Mouse (Mus musculus) kidney, postnatal 10 days (tissue): ENCODE results near the gene Jazf1.

Experiments
- DNase-seq: peaks from one replicate; pipeline ENCODE4 v3.0.0; 2021; ENCODE audit warnings: mixed read lengths

Gene Jazf1

DNA sequence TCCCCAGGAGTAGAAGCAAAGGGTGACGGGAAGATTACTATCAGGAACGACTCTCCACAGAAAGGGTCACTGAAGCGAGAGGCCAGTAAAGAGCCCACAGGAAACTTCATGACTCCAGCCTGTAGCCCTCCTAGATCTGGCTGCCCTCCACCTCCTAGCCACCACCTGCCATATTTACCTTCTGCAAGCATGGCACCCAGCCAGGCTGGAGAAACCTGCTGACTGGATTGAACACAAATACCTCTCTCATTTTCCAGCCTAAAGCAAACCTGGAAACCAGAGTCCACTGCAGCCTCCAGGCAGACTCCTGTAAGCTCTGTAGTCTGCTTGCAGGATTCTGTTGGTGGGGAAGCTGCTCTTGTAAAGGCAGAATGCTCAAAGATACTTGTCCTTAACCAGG is 62.4 kb downstream of the Jazf1 start:
- DNase-seq = peak; percentile 43

DNA sequence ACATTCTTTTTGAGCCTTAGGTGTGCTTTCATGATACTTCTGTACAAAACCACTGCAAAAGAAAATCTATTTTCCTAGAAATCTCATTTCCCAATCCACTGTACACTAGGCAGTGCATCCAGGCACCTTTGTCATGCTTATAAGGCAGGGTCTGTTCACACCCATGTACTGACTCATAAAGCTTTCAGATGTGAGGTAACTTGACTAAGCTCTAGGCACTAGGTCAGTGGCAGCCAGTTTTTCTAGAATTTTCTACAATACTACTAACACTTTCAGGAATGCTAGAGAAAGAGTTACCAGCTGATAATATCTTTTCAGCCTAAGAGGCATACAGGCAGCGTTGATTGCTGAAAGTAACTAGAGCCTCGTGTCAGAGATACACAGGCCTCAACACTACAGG is 62.9 kb downstream of the Jazf1 start:
- DNase-seq = no peak

DNA sequence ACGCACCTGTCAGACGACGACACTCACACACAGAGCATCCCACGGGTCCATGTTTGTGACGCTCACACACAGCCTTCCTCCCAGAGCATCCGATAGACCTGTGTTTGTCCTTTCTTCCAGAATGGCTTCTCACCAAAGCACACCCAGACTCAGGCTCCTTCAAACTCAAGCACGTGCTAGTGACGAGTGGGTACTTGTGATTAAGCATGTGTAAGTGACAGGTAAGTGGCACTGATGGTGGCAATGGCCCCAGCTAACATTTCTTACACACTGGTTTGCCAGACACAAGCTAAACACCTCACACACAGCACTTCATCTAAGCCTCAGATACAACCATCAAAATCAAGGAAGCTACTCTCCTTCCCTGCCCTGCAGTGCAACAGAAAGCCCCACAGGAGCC is 77.6 kb downstream of the Jazf1 start:
- no peak for DNase-seq

DNA sequence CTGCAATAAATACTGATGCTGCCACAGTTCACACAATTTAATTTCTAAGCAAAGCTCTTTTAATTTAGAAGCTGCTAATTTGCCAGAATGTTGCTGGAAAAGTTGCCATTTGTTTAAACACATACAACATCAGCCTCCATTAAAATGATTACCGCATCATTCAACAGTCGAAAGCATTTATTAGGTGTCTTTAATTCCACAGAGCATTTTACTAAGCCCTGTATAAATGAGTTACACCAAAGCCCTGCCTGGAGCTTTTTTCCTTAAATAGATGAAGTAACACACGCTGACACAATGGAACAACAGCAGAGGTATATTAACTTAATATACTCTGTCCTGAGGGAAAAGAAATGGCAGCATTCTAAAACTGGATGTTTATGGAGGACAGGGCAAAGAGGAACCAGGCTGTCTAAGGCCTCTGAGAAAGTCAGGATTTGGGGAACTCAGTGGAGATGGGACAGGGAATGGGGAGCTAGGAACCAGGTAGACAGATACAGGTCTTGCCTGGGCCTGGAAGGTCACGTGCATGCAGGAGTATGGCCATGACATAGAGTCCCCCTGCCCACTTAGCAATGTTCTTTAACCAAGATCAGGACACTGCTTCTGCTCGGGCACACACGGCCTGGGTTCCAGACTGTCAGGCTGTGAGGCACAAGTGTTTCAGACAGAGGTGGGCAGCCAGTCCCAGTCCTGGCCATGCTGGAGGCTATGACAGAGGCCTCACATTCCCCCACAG is 80.4 kb downstream of the Jazf1 start:
- DNase-seq = no peak

DNA sequence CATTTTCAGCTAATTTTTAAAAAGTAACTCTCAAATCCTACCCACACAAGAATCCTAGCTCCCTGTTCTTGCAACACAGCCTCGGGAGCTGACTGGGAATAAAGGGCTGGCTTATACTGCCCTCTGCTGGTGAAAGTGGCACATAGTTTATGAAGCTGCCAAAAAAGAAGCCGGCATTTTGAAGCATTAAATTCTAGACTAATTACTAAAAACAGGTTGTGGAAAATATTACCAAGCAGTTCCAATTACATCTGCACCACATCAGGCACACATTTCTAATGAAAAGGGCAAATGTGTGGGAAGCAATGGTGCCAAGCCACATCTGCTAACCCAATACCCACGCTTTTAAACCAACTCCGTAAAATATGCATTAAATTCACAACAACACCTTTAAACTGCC is 81.0 kb downstream of the Jazf1 start:
- peak; percentile 63 for DNase-seq

DNA sequence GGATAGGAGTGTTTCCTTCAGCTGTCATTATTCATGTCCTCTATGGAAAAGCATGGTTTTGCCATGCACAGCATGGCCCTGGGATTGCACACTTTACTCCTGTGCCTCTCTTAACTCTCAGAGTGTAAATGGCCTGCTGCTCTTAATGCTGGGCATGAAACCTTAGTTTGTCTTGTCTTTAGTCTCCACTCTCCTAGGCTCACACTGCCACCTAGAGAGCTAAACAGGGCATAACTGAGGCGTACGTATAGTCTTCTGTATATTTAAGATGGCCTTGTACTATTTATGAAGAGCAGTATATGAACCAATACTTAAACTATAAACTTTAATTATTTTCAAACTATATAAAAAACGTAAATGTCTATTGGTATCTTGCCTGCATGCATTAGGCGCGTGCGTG is 86.3 kb downstream of the Jazf1 start:
- no peak for DNase-seq

DNA sequence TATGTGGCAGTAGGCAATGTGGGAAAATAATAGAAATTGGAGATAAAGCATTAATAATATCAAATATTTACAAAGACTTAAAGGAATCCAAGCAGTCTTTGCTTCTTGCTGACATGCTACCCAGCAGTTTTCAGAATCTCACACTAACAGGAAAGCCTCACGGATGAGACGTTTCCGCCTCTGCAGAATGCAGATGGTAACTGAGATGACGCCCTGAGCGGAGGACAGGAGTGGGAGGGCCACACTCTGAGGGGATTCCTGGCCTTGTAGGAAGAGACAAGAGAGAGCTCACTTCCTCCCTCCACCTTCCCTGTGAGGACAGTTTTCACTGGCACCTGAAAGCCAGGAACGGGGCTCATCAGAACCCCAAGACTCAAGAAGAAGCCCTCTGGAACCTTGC is 88.9 kb downstream of the Jazf1 start:
- no peak for DNase-seq

DNA sequence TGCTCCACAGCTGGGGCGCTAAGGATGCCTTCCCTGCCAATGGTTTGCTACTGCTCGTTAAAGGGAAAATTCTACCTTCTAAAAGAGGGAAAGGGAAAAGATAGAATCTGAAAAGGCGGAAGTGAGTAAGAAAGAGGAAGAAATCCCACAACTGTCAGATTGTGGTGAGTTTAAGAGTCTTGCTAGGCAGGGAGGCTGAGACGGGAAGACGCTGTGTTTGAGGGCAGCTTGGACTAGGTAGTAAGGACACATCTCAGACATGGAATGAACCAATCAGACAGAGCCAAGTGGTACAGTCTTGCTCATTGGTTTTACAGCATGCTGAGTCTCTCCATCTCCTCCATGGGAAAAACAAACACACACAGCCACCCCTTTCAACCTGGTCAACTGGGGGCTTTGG is 95.1 kb downstream of the Jazf1 start:
- no peak for DNase-seq

DNA sequence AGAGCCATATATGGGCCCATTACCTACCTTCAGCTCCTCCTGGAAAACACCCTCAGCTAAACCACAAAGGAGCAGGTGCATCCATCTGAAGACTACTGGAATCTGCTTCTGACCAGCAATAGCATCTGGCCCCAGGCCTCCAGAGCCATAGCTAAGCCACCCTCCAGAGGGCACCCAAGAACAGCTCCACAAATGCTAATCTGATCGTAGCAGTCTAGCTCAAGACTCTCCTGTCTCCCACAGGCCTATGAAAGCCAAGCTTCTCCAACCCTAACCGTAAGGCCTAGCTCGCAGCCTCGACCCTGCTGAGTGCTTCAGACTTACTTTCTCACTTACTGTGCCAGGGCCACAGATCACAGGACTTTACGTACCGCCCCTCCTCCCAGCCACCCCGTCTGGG is 96.3 kb downstream of the Jazf1 start:
- DNase-seq = peak; percentile 33

DNA sequence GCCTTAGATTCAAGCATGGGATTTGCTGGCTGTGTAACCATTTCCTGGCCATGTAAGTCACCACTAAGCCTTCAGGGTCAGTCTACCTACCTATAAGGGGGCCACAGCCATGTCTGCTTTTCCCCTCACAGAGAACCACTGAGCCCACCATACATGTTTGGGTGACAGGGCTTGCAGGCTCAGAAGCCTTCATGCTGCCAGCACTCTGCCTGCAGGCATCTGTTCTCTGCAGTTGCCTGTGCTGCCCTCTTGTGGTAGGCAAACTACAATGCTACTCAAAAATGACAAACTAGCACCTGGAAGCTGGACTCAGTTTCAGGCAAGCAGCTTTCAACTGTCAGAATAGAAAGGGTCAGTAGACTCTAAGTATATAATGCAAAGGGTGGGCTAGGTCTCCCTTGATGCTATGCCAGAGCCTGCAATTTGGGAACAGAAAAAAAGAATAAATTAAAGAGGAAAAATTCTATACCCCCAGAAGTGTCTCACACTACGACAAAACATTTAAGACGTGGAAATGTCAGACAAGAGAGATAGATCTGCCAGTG is 98.6 kb downstream of the Jazf1 start:
- peak; percentile 85 for DNase-seq

DNA sequence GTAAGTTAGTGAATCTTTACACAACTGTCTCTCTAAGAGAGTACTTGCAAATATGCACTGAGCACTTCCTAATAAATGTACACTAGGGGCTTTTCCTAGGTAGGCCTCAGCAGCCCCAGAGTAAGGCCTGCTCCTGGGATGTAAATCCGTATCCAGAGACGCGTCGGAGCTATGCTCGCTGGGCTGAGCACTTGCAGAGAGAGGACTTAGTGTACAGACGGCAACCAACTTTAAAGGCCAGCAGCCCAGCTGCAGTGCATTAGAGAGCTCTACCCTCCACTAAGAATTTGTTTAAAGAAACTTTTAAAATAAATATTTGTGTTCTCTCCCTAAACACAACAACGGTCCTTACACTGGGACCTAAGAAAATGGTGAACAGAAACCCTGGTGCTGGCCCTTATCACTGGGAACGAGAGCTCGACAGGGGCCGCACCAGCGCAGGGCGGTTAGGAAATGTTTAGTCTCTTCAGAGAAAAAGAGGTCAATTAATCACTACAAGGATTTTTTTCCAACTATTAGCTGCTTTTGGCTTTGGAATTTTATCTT is 100.0 kb downstream of the Jazf1 start:
- DNase-seq = no peak

DNA sequence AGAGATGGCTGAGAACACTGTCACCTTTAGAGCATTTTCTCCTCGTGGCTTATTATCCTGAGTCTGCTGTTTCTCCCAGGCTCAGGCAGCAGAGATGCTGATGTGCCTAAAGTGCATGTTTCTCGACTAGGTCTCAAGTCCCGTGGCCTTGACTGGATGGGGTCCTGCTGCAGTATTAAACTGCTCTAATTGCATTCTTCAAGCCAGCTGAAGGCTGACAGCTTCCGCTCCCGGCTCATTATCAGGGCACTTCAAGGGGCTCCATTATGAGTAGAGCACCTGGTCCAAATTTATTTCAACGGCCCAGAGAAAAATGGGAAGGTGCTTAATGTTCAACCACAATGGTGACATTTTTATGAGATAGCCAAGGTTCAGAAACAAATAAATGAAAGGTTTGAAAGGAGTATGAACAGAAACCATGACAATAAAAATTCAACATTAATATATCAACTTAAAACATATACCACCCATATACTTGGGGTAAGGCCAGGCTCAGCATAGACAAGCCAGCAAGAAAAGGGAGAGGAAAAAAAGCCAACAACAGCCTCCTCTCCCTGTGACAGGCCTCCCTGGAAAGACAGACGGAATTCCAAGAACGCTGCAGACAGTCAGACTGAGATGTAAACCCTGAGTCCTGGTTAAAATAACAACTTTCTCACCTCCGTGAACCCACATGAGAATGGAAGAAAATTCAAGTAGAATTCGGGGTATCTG is 100.7 kb downstream of the Jazf1 start:
- DNase-seq = no peak

DNA sequence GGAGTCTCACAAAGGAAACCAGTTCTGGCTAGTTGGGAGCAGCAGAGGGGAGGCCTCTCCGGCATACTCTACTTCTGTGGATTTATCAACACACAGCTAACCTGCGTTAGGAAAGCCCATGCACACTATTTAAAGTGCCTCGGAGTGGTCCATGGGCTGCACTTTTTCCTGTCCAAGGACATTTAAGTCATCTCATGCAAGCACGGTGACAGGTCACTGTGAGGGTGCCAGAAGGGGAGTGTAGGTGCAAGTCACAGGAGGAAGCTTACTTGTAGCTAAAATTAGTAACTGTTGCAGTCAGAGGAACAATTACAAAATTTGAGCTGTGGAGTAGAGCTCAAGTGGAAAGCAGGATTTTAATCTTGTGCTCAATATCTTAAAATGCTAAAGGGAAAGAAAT is 102.4 kb downstream of the Jazf1 start:
- no peak for DNase-seq

DNA sequence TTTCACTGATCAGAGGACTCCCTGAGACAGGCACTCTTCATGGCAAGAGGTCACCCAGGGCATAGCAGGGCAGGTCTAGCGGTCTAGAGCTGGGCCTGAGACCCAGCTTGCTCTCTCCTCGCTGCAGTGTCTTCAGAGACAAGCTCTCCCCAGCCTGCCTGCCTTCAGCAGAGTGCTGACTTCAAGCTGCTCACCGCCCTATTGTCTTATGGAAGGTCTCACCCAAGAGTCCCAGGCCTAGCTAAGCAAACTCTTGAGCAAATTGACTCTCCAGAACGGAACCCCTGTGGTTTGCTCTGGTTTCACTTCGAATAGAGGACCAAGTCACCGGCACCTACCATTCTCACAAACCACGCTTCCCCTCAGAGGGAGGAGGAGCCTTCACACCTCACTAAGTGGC is 103.1 kb downstream of the Jazf1 start:
- DNase-seq = no peak

DNA sequence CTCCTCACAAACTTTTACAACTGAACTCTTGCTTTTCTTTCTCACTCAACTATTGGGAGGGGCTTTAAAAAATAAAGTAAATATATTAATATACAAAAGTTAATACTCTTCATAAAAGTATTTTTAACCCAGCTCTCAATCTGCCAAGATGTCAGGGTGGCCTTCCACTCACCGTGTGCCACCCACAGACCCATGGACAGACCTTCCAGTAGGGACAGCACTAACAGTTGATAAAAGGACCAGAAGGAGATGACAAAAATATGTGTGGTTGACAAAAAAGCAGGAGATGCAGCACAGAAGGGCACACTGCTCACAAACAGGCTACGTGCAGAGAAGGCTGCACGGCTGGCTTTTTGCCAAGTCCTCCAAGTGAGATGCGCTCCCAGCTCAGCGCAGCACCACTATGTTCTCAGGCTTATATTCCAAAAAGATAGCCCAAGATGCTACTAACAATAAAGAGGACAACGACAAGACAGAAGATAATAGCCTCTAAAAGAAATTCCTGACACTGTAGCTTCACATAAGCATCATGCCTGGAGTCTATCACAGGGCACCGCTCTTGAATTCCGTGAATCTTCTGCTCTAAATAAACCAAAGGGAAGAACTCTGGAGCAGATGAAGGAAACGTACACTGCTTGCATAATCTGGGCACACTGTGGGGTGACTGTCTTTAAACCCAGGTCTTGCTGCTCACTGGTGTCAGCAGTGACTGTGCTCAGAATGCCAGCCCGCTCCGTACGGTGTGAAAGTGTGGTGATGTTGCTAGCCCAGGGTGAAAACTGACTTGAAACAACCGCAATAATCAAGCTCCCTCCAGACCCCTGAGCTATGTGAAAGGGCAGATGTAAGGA is 104.4 kb downstream of the Jazf1 start:
- peak; percentile 51 for DNase-seq

DNA sequence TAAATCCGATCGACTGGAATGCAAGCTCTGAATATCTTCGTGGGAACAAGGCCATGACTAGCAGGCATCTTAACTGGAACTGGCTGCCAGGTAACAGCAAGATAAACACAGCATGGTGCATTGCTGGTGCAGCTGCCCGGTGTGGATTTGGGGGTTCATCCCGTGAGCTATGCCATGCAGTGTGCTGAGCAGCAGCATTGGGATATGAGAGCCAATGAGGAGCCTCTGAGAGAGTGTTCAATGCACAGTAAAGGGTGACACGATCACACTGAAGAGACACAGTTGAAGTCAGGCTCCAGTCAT is 105.0 kb downstream of the Jazf1 start:
- DNase-seq = no peak

DNA sequence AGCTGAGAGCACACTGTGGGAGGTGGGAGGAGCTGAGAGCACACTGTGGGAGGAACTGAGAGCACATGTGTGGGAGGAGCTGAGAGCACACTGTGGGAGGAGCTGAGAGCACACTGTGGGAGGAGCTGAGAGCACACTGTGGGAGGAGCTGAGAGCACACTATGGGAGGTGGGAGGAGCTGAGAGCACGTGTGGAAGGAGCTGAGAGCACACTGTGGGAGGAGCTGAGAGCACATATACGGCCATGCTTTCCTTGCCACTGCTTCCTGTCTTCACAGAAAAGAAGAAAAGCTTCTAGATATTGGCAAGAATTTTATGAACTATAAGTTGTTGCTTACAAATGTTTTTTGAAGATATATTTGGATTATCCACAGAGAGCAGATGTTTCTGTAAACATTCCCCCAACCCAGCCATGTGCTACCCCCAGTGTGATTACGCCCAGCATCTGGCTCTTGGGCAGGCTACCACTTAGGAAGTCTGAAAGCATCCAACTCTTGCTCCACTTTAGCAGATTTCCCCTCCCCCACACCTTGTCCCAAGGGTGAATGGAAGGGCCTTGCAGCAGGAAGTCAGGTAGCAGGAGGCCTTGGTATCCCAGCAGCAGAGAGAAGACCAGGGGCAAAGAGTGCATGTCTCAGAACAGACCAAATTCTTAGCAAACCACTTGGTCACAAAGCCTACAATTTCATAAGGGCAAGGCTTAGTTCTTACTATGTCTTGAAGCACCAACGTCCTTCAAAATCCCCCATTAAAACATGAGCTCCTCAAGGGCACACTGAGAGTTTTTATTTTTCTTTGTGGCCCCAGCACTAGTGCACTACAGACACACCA is 105.6 kb downstream of the Jazf1 start:
- no peak for DNase-seq

DNA sequence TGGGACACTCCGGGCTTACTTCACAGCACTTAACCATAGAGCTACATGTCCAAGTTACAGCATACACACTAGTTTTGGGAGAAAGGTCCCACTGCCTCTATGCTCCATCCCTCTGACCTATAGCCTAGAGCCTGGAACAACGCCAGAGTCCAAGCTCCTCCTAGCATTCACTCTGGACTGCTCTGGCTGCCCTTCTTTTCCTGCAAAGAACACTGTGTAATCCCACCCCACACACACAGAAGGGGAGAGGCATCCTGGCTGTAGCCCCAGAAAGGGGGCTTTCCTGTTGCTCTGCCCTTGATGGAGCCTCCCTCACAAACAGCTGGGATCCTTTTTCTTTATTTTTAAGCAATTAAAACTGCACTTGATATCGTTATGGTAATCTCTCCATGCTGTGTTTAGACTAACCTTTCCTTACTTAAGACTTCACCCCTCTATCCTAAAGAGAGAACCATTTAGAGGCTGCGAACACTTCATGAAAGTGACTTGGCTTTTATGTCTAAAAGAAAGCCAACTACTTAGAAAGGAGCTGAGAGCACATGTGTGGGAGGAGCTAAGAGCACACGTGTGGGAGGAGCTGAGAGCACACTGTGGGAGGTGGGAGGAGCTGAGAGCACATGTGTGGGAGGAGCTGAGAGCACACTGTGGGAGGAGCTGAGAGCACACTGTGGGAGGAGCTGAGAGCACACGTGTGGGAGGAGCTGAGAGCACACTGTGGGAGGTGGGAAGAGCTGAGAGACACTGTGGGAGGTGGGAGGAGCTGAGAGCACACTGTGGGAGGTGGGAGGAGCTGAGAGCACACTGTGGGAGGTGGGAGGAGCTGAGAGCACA is 106.6 kb downstream of the Jazf1 start:
- DNase-seq = peak; percentile 77

DNA sequence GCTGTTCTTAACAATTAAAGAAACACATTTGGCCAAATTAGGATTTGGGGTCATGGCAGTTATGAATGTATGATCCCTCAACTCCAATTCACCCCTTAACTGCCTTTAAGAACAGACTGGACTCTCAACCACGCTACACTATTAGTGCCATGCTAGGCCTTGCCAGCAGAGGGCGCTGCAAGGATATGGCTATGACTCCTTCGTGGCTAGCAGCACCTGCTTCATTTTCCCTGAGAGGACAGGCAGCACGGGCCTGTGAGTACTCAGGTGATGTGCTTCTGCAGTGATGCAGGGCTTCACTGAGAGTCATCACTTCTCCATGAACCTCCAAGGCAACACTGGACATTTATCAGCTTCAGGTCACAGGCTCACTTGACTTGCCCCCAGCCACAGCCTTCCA is 110.7 kb downstream of the Jazf1 start:
- peak; percentile 84 for DNase-seq

DNA sequence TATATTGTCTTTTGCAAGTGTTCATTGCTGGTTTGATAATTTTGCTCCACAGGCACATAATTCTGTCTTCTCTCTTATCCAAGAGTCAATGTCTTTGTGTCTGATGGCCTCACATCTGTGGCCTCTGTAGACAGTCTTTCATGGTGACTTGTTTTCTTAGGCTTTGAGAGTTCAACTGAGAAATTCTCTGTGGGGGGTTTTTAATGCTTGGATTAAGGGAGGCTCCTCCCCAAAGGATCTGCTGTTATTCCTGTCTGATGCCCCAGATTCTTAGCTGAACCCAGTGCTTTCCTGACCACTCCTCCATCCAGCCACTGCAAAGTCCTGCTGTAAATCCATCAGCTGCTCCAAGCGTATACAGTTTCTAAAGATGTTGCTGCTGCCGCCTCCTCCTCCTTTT is 112.3 kb downstream of the Jazf1 start:
- no peak for DNase-seq

DNA sequence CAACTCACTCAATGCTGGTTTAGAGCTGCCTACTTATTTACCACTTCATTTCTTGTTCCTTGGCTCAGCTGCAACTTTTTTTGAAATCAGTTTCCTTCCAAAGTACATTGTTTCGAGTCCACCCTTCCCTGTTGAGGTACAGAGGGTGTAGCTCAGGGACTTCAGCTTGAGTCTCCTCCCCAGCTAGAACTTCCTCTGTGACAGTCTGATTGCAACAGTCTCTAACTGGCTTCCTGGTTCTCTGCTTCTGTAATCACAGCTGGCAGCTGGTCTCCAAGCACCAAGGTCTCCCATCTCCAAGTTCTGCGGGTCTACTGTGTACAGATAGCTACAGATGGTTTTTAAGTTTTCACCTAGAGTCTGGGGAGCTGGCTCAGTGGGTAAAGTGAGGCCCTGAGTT is 113.1 kb downstream of the Jazf1 start:
- no peak for DNase-seq

DNA sequence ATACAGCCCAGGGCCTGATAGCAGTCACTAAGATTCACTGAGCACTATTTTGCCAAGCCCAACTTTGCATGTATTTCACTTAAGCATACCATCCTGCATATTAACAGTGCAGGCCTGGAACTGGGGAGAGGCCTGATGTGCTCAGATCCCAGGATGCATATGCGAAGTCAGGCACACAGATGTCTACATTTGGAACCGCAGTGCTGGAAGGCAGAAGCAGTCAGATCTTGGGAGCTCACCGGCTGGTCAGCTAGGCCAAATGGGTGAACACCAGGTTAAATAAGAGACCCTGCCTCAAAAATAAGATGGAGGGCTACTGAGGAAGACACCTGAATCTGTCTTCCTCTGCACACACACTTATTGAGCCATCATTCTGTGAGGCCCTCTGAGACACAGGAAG is 113.6 kb downstream of the Jazf1 start:
- DNase-seq = no peak
